Mouse (Mus musculus): Measurements from ENCODE around the gene Tnfaip3. TPM values are rescaled to one million over a fixed set of nuclear protein-coding genes. Genes with fewer than 3 reads are reported as not detected.
A peak's percentile ranks its signal among the peaks of the same experiment; 100 is the strongest.

The Tnfaip3 gene
- polyA plus RNA-seq, 1 experiment from 2014 or later = 2.3 TPM

- 87% methylated on average over 1 of the region's 1 CpGs for WGBS
- no peaks in the 10 kb centered on the region for H3K36me3 ChIP-seq
- no peak for DNase-seq (ENCODE audit: low spot score)
Measured at GRCm38 (mm10) chr10:19033696-19034095, 18.2 kb upstream of the Tnfaip3 start.

DNA sequence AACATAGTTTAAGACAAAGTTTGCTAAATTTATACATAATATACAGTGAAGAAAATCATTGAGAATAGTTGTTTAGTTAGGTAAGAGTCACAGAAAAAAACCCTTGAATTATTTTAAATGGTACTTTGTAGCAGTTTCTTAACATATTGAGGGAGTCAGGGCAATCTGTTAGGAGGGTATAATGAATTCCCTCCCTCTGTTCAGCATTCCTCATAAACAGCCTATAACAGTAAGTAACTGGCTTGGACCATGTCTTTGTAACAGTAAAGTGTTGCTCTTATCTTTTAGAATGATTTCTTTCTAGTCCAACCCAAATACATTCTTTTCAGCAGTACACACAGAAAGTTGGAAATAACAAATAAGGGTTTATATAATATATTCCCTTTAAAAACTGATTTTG is 16.4 kb upstream of the Tnfaip3 start:
- Histone ChIP-seq H3K9me3 (replicated peaks) (no peaks in the 10 kb centered on the region), H3K27ac (no peak overlapping the region), H3K4me1 (no peaks in the 10 kb centered on the region), H3K4me3 (no peak overlapping the region), H3K27me3 (ENCODE audit: low read depth, poor library complexity, severe bottlenecking) (no peaks in the 10 kb centered on the region), H3K36me3 (no peaks in the 10 kb centered on the region)
- DNase-seq (ENCODE audit: low spot score) = no peak

More at GRCm38 (mm10) chr10:19033696-19034095, 18.2 kb upstream of the Tnfaip3 start:
- no peak overlapping the region for H3K27ac ChIP-seq
- no peaks in the 10 kb centered on the region for H3K4me1 ChIP-seq
- H3K27me3 ChIP-seq (ENCODE audit: low read depth, poor library complexity, severe bottlenecking) = no peaks in the 10 kb centered on the region
- no peaks in the 10 kb centered on the region for H3K9me3 ChIP-seq (replicated peaks)
- no peak overlapping the region for H3K4me3 ChIP-seq

GRCm38 (mm10) chr10:19030628-19031027 is 15.2 kb upstream of the Tnfaip3 start:
- Histone ChIP-seq H3K4me1 (no peaks in the 10 kb centered on the region), H3K36me3 (no peaks in the 10 kb centered on the region), H3K27me3 (ENCODE audit: low read depth, poor library complexity, severe bottlenecking) (no peaks in the 10 kb centered on the region), H3K4me3 (no peak overlapping the region), H3K27ac (no peak overlapping the region), H3K9me3 (replicated peaks) (no peaks in the 10 kb centered on the region)
- no peak for DNase-seq (ENCODE audit: low spot score)
- WGBS = 83% methylated on average over 2 of the region's 2 CpGs

DNA sequence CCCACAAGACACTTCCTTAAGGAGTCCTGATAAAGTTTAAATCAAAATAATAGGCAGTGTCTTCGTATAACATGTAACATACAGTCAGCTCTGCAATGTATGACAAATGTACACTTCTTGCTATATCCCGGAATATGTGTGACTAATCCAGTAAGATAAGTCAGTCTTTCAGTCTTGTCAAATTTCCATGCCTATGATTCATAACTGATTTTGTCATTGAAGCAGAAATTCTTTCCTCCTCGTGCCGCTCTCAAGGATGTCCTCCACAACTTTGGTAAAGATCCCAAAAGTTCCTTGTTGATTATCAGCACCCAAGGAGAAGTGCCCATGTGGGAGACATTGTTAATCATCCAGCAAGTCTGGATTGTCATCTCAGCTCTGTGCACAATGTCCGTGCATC is 11.3 kb upstream of the Tnfaip3 start:
- no peaks in the 10 kb centered on the region for H3K27me3 ChIP-seq (ENCODE audit: low read depth, poor library complexity, severe bottlenecking)

GRCm38 (mm10) chr10:19024353-19024752 is 8.9 kb upstream of the Tnfaip3 start:
- Histone ChIP-seq H3K4me1 (no peaks in the 10 kb centered on the region), H3K9me3 (replicated peaks) (no peaks in the 10 kb centered on the region), H3K27me3 (ENCODE audit: low read depth, poor library complexity, severe bottlenecking) (no peaks in the 10 kb centered on the region), H3K27ac (no peak overlapping the region), H3K4me3 (no peak overlapping the region), H3K36me3 (no peaks in the 10 kb centered on the region)
- DNase-seq (ENCODE audit: low spot score) = no peak
- WGBS = 87% methylated on average over 5 of the region's 5 CpGs

More for the DNA sequence above, 11.3 kb upstream of the Tnfaip3 start:
- no peak for DNase-seq (ENCODE audit: low spot score)
- WGBS = 94% methylated on average over 5 of the region's 5 CpGs
- H3K4me3 ChIP-seq = no peak overlapping the region
- no peaks in the 10 kb centered on the region for H3K4me1 ChIP-seq
- H3K36me3 ChIP-seq = no peaks in the 10 kb centered on the region
- no peak overlapping the region for H3K27ac ChIP-seq
- no peaks in the 10 kb centered on the region for H3K9me3 ChIP-seq (replicated peaks)

DNA sequence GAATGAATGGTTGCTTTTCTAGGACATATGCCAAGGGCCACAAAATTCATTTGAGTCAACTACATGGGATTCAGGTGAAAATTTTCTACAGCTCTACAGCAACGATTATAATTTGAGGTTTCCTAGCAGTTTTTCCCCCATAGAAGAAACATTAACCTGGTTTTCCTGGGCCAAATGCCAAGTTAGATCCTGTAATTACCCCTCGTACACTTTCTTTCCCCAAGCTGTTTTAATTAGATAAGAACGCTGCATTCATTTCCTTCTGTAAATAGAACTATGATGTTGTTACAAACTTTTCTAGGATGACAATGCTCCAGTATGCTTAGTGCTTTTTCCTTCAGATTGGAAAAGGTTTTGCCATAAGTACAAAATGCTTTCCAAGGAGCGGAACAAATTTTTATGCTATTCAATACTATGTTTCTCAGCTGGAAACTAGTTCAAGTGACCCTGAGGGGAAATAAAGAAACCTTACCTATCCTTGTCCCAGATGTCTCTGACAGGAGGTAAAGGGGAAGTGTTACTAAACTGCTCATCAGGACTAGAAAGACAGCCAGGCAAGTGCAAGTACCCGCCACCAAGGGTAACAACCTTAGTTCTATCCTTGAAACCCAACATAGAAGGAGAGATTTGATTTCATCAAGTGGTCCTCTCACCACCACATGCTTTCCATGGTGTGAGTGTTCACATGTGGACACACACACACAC is 8.3 kb upstream of the Tnfaip3 start:
- Histone ChIP-seq H3K36me3 (no peaks in the 10 kb centered on the region), H3K27ac (no peak overlapping the region), H3K27me3 (ENCODE audit: low read depth, poor library complexity, severe bottlenecking) (no peaks in the 10 kb centered on the region), H3K4me3 (no peak overlapping the region), H3K4me1 (no peaks in the 10 kb centered on the region), H3K9me3 (replicated peaks) (no peaks in the 10 kb centered on the region)
- 87% methylated on average over 5 of the region's 5 CpGs for WGBS
- no peak for DNase-seq (ENCODE audit: low spot score)

DNA sequence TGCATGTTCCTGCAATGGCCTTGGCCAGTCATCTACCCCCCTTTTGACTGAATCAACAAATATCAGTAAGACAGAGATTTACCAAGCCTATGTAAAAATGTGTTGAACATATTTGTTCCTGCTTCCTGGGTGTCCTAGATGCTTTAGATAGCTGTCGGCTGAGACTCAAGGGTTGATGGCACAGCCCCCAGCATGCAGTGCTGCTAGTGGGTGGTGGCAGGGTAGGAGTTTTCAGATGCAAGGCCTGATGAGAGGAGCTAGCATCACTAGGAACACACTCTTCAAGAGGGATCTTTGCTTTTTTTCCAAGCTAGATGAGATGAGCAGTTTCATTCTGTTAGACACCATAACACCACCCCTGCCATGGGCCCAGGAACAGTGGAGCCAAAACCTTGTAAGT is 6.8 kb upstream of the Tnfaip3 start:
- WGBS = 80% methylated on average over 1 of the region's 1 CpGs
- Histone ChIP-seq H3K4me1 (no peaks in the 10 kb centered on the region), H3K9me3 (replicated peaks) (no peaks in the 10 kb centered on the region), H3K36me3 (no peaks in the 10 kb centered on the region), H3K27me3 (ENCODE audit: low read depth, poor library complexity, severe bottlenecking) (no peaks in the 10 kb centered on the region), H3K4me3 (no peak overlapping the region), H3K27ac (no peak overlapping the region)
- DNase-seq (ENCODE audit: low spot score) = no peak

- no peak overlapping the region for H3K27ac ChIP-seq
- no peak overlapping the region for H3K4me3 ChIP-seq
- H3K36me3 ChIP-seq = no peaks in the 10 kb centered on the region
- no peaks in the 10 kb centered on the region for H3K27me3 ChIP-seq (ENCODE audit: low read depth, poor library complexity, severe bottlenecking)
- DNase-seq (ENCODE audit: low spot score) = no peak
- H3K4me1 ChIP-seq = peaks cover 16% of the 10 kb centered on the region
- no peaks in the 10 kb centered on the region for H3K9me3 ChIP-seq (replicated peaks)
- 50% methylated on average over 4 of the region's 4 CpGs for WGBS
Measured at GRCm38 (mm10) chr10:19016823-19017471, 1.5 kb upstream of the Tnfaip3 start.

DNA sequence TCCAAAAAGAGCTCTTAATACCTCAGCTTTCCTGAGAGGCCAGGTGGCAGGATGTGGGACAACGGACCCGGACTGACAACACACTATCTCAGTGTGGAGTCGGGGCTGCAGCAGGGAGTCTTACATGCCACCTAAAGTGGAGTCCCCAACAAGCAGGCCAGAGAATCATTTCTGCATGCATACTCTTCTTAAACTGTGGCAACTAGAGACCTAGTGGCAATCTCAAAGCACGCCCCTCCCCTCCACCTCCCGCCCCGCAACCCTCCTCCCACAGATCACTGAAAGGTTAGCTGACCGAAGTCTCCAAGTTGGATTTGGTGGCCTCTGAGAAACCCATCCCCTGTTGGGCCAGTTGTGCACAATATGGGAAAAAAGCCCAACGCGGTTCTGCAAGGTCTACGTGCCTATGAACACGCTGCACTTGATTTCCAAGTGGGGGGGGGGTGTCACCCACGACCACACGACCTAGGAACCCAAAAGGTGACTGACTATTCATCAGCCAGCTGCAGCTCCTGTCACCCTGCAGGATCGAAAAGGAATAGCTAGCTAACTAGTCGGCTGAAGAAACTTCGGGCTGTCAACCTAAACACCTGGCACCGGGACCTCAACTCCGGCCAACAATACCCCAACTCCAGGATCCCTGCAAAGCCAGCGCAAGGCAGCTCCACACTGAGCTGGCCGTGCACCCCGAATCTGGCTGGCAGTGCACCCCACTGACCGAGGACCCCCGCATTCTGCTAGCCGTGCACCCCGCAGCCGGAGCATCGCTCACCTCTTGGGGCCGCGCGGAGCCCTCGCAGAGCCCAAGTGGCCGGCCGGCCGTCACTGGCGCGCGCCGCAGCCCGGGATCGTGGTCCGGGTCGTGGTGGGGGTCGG is 838 bp downstream of the Tnfaip3 start:
- DNase-seq (ENCODE audit: low spot score) = peak; percentile 52
- H3K27me3 ChIP-seq (ENCODE audit: low read depth, poor library complexity, severe bottlenecking) = no peaks in the 10 kb centered on the region
- H3K4me3 ChIP-seq = peak overlapping the region; percentile 80
- H3K36me3 ChIP-seq = no peaks in the 10 kb centered on the region
- H3K9me3 ChIP-seq (replicated peaks) = no peaks in the 10 kb centered on the region
- under 1% methylated on average over 43 of the region's 43 CpGs for WGBS
- peak overlapping the region; percentile 89 for H3K27ac ChIP-seq
- peaks cover 16% of the 10 kb centered on the region for H3K4me1 ChIP-seq

- WGBS = 95% methylated on average over 3 of the region's 3 CpGs
- no peak for DNase-seq (ENCODE audit: low spot score)
- H3K4me1 ChIP-seq = peaks cover 16% of the 10 kb centered on the region
- H3K9me3 ChIP-seq (replicated peaks) = no peaks in the 10 kb centered on the region
- H3K4me3 ChIP-seq = no peak overlapping the region
- no peaks in the 10 kb centered on the region for H3K36me3 ChIP-seq
- no peak overlapping the region for H3K27ac ChIP-seq
- no peaks in the 10 kb centered on the region for H3K27me3 ChIP-seq (ENCODE audit: low read depth, poor library complexity, severe bottlenecking)
Measured at GRCm38 (mm10) chr10:19013351-19013750, 2.1 kb downstream of the Tnfaip3 start.

GRCm38 (mm10) chr10:19012616-19013015 is 2.8 kb downstream of the Tnfaip3 start:
- H3K4me3 ChIP-seq = no peak overlapping the region
- WGBS = 88% methylated on average over 3 of the region's 3 CpGs
- H3K4me1 ChIP-seq = peaks cover 16% of the 10 kb centered on the region
- H3K27me3 ChIP-seq (ENCODE audit: low read depth, poor library complexity, severe bottlenecking) = no peaks in the 10 kb centered on the region
- no peak overlapping the region for H3K27ac ChIP-seq
- H3K9me3 ChIP-seq (replicated peaks) = no peaks in the 10 kb centered on the region
- DNase-seq (ENCODE audit: low spot score) = no peak
- no peaks in the 10 kb centered on the region for H3K36me3 ChIP-seq

- Histone ChIP-seq H3K9me3 (replicated peaks) (no peaks in the 10 kb centered on the region), H3K27ac (no peak overlapping the region), H3K4me3 (no peak overlapping the region), H3K4me1 (peaks cover 16% of the 10 kb centered on the region), H3K27me3 (ENCODE audit: low read depth, poor library complexity, severe bottlenecking) (no peaks in the 10 kb centered on the region), H3K36me3 (0 out of 2 replicates have a peak, but pooled peaks cover under 1% of the 10 kb centered on the region)
- WGBS = 86% methylated on average over 7 of the region's 7 CpGs
- no peak for DNase-seq (ENCODE audit: low spot score)
Measured at GRCm38 (mm10) chr10:19011832-19012440, 3.5 kb downstream of the Tnfaip3 start.

Data from limb, embryonic 10.5 days (tissue).